Mouse (Mus musculus): ENCODE measurements around the gene Clstn3.
A peak's percentile ranks its signal among the peaks of the same experiment; 100 is the strongest.

DNA sequence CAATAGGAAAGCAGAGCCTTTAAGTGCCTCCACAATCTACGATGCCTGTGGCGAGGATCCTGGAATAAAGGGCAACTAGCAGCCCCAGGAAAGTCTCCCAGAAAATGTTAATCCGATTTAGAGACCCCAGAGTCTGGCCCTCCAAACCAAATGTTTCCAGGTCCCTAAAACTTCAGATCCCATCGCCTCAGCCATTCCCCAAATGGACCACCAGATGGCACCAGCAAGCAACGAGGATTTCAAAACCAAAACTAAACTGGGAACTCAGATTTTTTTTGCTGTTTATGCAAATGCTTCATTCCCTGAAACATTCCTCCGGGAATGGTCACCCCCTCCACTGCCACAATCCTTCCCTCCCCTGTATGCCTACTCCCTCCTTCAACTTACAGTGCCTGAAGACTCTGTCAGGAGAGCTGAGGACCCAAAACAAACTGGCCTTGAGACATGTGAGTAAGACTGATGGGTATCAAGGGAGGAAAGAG is 47.8 kb upstream of the Clstn3 start, which contains the start of gene C1ra:
- peak; percentile 56; the same call in 1 of the 2 replicates for TF ChIP-seq CTCF (IDR thresholded peaks at IDR 0.05; ENCODE audit: borderline replicate concordance, insufficient read depth, low read depth, low read length)
- no peak for TF ChIP-seq POLR2A (IDR thresholded peaks at IDR 0.05; ENCODE audit: borderline replicate concordance, insufficient read depth, low read length)

Measured in cerebellum, adult 2 months (tissue).